Mouse (Mus musculus) CH12.LX (cell line): Measurements from ENCODE around the gene Zcwpw1. TPM values are rescaled to one million over a fixed set of nuclear protein-coding genes. Genes with fewer than 3 reads are reported as not detected.

Experiments
- DNase-seq: peaks from one replicate; pipeline ENCODE4 v3.0.0-alpha.2; 2013; ENCODE audit errors: extremely low read depth
- H3K27ac ChIP-seq: 2 replicates; pipeline ENCODE4 v1.5.1; 2012; ENCODE audit warnings: low read depth, mild to moderate bottlenecking, control low read depth, moderate library complexity; ENCODE audit not compliant: insufficient read depth
- H3K27me3 ChIP-seq: replicated peaks from 2 replicates; pipeline ENCODE3; 2012; ENCODE audit warnings: inconsistent platforms
- H3K36me3 ChIP-seq, 2 experiments: replicated peaks in 1 of 2; 2 replicates each; pipeline versions ENCODE3 to v1.6.1; 2012; ENCODE audit warnings: inconsistent platforms in 1 of 2, low read length in 1 of 2, mild to moderate bottlenecking in 1 of 2, mixed read lengths in 1 of 2, moderate library complexity in 1 of 2; ENCODE audit not compliant: control insufficient read depth in 1 of 2, insufficient read depth in 1 of 2
- H3K4me1 ChIP-seq, 2 experiments: 2 replicates each; pipeline ENCODE4 v1.6.1; 2012; ENCODE audit warnings: inconsistent platforms in 1 of 2, moderate library complexity in 1 of 2; ENCODE audit not compliant: insufficient read depth in 2 of 2, control insufficient read depth in 1 of 2
- H3K4me2 ChIP-seq: 2 replicates; pipeline ENCODE4 v1.6.1; 2012; ENCODE audit warnings: low read depth, mild to moderate bottlenecking, control low read depth; ENCODE audit not compliant: poor library complexity, insufficient read depth, severe bottlenecking
- H3K4me3 ChIP-seq, 3 experiments: fragments of 150-350 bp in 1 of 3; sonication (generic) in 1 of 3; replicated peaks in 1 of 3; 2 replicates each; pipeline versions ENCODE3 to v1.5.1; 2011 to 2012; ENCODE audit warnings: low read depth in 2 of 3, low read length in 2 of 3, mild to moderate bottlenecking in 2 of 3, moderate library complexity in 2 of 3, control low read depth in 1 of 3, improper control_type of control experiment in 1 of 3, inconsistent platforms in 1 of 3, mixed read lengths in 1 of 3; ENCODE audit not compliant: poor library complexity in 1 of 3
- H3K79me2 ChIP-seq: replicated peaks from 2 replicates; pipeline ENCODE4 v1.6.1; 2012; ENCODE audit warnings: mild to moderate bottlenecking, moderate library complexity; ENCODE audit not compliant: control insufficient read depth, poor library complexity, insufficient read depth, severe bottlenecking; ENCODE audit errors: extremely low read depth
- H3K9ac ChIP-seq: 2 replicates; pipeline ENCODE4 v1.6.1; 2012; ENCODE audit warnings: low read depth, mild to moderate bottlenecking, control low read depth, moderate library complexity; ENCODE audit not compliant: insufficient read depth
- H3K9me3 ChIP-seq: replicated peaks from 2 replicates; pipeline ENCODE3; 2012; ENCODE audit warnings: low read length, inconsistent platforms, mixed read lengths
- CHD1 ChIP-seq: IDR thresholded peaks from 2 replicates; pipeline ENCODE4 v1.6.1; 2012; ENCODE audit warnings: low read depth, low read length, improper control_type of control experiment, inconsistent platforms
- CHD2 ChIP-seq: IDR thresholded peaks from 2 replicates; pipeline ENCODE4 v1.6.1; 2011; ENCODE audit warnings: low read length, improper control_type of control experiment
- CTCF ChIP-seq, 2 experiments: IDR thresholded peaks in 1 of 2; conservative IDR thresholded peaks in 1 of 2; 2 replicates each; pipeline ENCODE4 v1.5.1; 2011 to 2012; ENCODE audit warnings: low read depth in 2 of 2, low read length in 2 of 2, improper control_type of control experiment in 1 of 2, inconsistent platforms in 1 of 2, mild to moderate bottlenecking in 1 of 2, moderate library complexity in 1 of 2
- ELF1 ChIP-seq: IDR thresholded peaks from 2 replicates; pipeline ENCODE4 v1.6.1; 2014; ENCODE audit warnings: low read depth, mild to moderate bottlenecking, inconsistent platforms, low read length, improper control_type of control experiment
- EP300 ChIP-seq: IDR thresholded peaks from 2 replicates; pipeline ENCODE4 v1.6.1; 2011; ENCODE audit warnings: low read length, improper control_type of control experiment
- ETS1 ChIP-seq: conservative IDR thresholded peaks from 2 replicates; pipeline ENCODE4 v1.6.1; 2012; ENCODE audit warnings: low read depth, mild to moderate bottlenecking, inconsistent platforms, low read length, improper control_type of control experiment, moderate library complexity
- GABPA ChIP-seq: IDR thresholded peaks from 2 replicates; pipeline ENCODE4 v1.6.1; 2012; ENCODE audit warnings: low read depth, low read length, improper control_type of control experiment, inconsistent platforms; ENCODE audit not compliant: insufficient replicate concordance
- IRF4 ChIP-seq: IDR thresholded peaks from 2 replicates; pipeline ENCODE4 v1.6.1; 2014; ENCODE audit warnings: low read depth, mild to moderate bottlenecking, inconsistent platforms, low read length, improper control_type of control experiment
- KAT2A ChIP-seq: IDR thresholded peaks from 2 replicates; pipeline ENCODE4 v1.6.1; 2012; ENCODE audit warnings: low read length, improper control_type of control experiment, inconsistent platforms; ENCODE audit not compliant: insufficient replicate concordance
- MXI1 ChIP-seq: IDR thresholded peaks from 2 replicates; pipeline ENCODE4 v1.6.1; 2011; ENCODE audit warnings: mild to moderate bottlenecking, low read depth, low read length, improper control_type of control experiment
- NRF1 ChIP-seq: IDR thresholded peaks from 2 replicates; pipeline ENCODE4 v1.6.1; 2014; ENCODE audit warnings: low read depth, mild to moderate bottlenecking, inconsistent platforms, low read length, improper control_type of control experiment, moderate library complexity
- PAX5 ChIP-seq: IDR thresholded peaks from 2 replicates; pipeline ENCODE4 v1.6.1; 2012; ENCODE audit warnings: low read length, inconsistent platforms, mixed read lengths
- POLR2A ChIP-seq: IDR thresholded peaks from 2 replicates; pipeline ENCODE4 v1.6.1; 2011; ENCODE audit warnings: low read depth, mild to moderate bottlenecking, improper control_type of control experiment, low read length
- RAD21 ChIP-seq: IDR thresholded peaks from 2 replicates; pipeline ENCODE4 v1.6.1; 2011; ENCODE audit warnings: low read depth, mild to moderate bottlenecking, low read length, improper control_type of control experiment, moderate library complexity
- SMC3 ChIP-seq: IDR thresholded peaks from 2 replicates; pipeline ENCODE4 v1.6.1; 2011; ENCODE audit warnings: low read depth, low read length, improper control_type of control experiment
- TBP ChIP-seq: conservative IDR thresholded peaks from 2 replicates; pipeline ENCODE4 v1.6.1; 2011; ENCODE audit warnings: low read depth, low read length, improper control_type of control experiment
- TCF12 ChIP-seq: IDR thresholded peaks from 2 replicates; pipeline ENCODE4 v1.6.1; 2014; ENCODE audit warnings: low read depth, mild to moderate bottlenecking, inconsistent platforms, low read length, improper control_type of control experiment
- UBTF ChIP-seq: IDR thresholded peaks from 2 replicates; pipeline ENCODE4 v1.6.1; 2012; ENCODE audit warnings: low read depth, mild to moderate bottlenecking, inconsistent platforms, low read length, improper control_type of control experiment, moderate library complexity
- USF2 ChIP-seq: conservative IDR thresholded peaks from 2 replicates; pipeline ENCODE4 v1.6.1; 2011; ENCODE audit warnings: low read depth, low read length, improper control_type of control experiment
- ZC3H11A ChIP-seq: IDR thresholded peaks from 2 replicates; pipeline ENCODE4 v1.6.1; 2012; ENCODE audit warnings: low read depth, mild to moderate bottlenecking, inconsistent platforms, low read length, improper control_type of control experiment
- ZMIZ1 ChIP-seq: IDR thresholded peaks from 2 replicates; pipeline ENCODE4 v1.6.1; 2012; ENCODE audit warnings: low read depth, mild to moderate bottlenecking, inconsistent platforms, low read length, improper control_type of control experiment
- ZNF384 ChIP-seq: IDR thresholded peaks from 2 replicates; pipeline ENCODE4 v1.6.1; 2012; ENCODE audit warnings: low read depth, low read length, improper control_type of control experiment, inconsistent platforms
- dilution Hi-C: fragments of 300-500 bp; cut with MboI; formaldehyde crosslinking; loops from 2 replicates; pipeline ENCODE4 v1.14.3; 2020; ENCODE audit warnings: low sequenced_read_pairs; ENCODE audit not compliant: extremely low pct_unique_long_range_greater_than_20kb, extremely low pct_ligation_motif_present
- in situ Hi-C: fragments of 300-500 bp; cut with MboI; formaldehyde crosslinking; loops from 3 replicates; pipeline ENCODE4 v1.14.3; 2019; ENCODE audit warnings: low sequenced_read_pairs, low pct_ligation_motif_present, low pct_unique_long_range_greater_than_20kb, mixed read lengths
- polyA plus RNA-seq: library from polyadenylated mRNA; unstranded; fragments of >175 nt; gene quantifications from 2 replicates; pipeline ENCODE4 v1.2.1, GENCODE M21; 2012; ENCODE audit warnings: low read depth; ENCODE audit not compliant: insufficient read length
- total RNA-seq, 2 experiments: library from RNA; depleted of rRNA; stranded (reverse); fragments of 300-350 nt in 1 of 2; fragments of >200 nt in 1 of 2; gene quantifications; 2 replicates each; pipeline ENCODE4 v1.2.3; 2012 to 2014

The Zcwpw1 gene
- total and polyA plus RNA-seq, 3 experiments = 1.3 to 3.0 (median 2.8) TPM

- TF ChIP-seq USF2 = no peak
- TF ChIP-seq CHD2 = no peak
- TF ChIP-seq ELF1 = no peak
- 0 out of 2 replicates have a peak, but pooled peaks have one; percentile 5 for TF ChIP-seq SMC3
- TF ChIP-seq EP300 = no peak
- peak in 1 of 2 experiments; percentile 37; a peak in 2 of 4 replicates for TF ChIP-seq CTCF (conservative IDR thresholded peaks at IDR 0.05 in 1 of 2, IDR thresholded peaks at IDR 0.05 in 1 of 2; ENCODE audit: low read depth in 2 of 2, low read length in 2 of 2)
- peaks cover 18% of the 10 kb centered on the region for H3K79me2 ChIP-seq
- DNase-seq = no peak
- dilution Hi-C loops = no loop called here
- H3K4me3 ChIP-seq = no peak overlapping the region
- peaks cover 7 to 12% of the 10 kb centered on the region in 2 experiments for H3K36me3 ChIP-seq
- H3K9me3 ChIP-seq = peaks cover 2% of the 10 kb centered on the region
- peaks cover 11 to 18% of the 10 kb centered on the region in 2 experiments for H3K4me1 ChIP-seq
- no peaks in the 10 kb centered on the region for H3K27me3 ChIP-seq
- H3K27ac ChIP-seq = no peak overlapping the region
- in situ Hi-C loops = no loop called here
- H3K4me2 ChIP-seq = no peak overlapping the region
- H3K9ac ChIP-seq = no peak overlapping the region
These were observed 1.4 kb downstream of the Zcwpw1 start for GRCm38 (mm10) chr5:137788946-137789531.

GRCm38 (mm10) chr5:137791553-137791952, 4.0 kb downstream of the Zcwpw1 start:
- Histone ChIP-seq H3K9me3 (peaks cover 2% of the 10 kb centered on the region), H3K4me1 (peaks cover 0 to 9% of the 10 kb centered on the region in 2 experiments; a peak in 2 of 4 replicates), H3K27me3 (no peaks in the 10 kb centered on the region), H3K4me2 (no peak overlapping the region), H3K27ac (no peak overlapping the region), H3K36me3 (no peaks in the 10 kb centered on the region), H3K9ac (no peak overlapping the region), H3K4me3 (no peak overlapping the region), H3K79me2 (no peaks in the 10 kb centered on the region)
- no peak for DNase-seq
- in situ Hi-C loops (loop anchor here (5.0 to 10.0 kb wide), 2 partner anchors 86 to 163 kb away; no protein-coding TSS in a partner anchor), dilution Hi-C loops (no loop called here)
- TF ChIP-seq ZMIZ1 (no peak), CHD2 (no peak), TBP (no peak), ZC3H11A (peak; percentile 82), RAD21 (peak; percentile 80), UBTF (no peak), ETS1 (no peak), NRF1 (no peak), KAT2A (no peak), SMC3 (peak; percentile 88), ZNF384 (peak; percentile 82), TCF12 (no peak), CHD1 (no peak), POLR2A (no peak), PAX5 (no peak), GABPA (no peak), IRF4 (no peak), CTCF (conservative IDR thresholded peaks at IDR 0.05 in 1 of 2, IDR thresholded peaks at IDR 0.05 in 1 of 2; ENCODE audit: low read depth in 2 of 2, low read length in 2 of 2) (peak in 1 of 2 experiments; percentile 83; a peak in 2 of 4 replicates), EP300 (no peak), MXI1 (no peak)
